Mouse (Mus musculus): ENCODE measurements around the gene Crtc1.

Crtc1 gene

DNA sequence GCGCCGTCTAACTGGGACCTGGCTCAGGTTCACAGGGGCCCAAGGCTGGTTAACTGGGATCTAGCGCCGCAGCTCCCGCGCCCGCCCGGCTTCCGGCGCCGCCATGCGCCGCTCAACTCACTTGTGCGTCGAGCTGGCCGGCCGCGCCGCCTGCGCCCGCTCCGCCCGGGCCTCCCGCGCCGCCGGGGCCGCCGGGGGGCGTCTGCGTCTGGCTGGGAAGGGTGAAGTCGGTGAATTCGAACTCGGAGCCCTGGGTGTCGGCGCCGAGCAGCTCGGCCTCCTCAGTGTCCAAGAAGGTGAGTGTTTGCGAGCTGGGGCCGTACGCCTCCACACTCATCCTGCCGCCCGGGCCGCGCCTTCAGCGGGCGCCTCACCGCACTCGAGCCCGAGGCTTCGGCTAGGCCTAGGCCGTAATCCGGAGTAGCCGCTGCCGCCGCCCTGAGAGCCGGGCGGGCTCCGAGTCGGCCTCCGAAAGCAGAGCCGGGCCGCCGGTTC lies 86.7 kb downstream of the Crtc1 start:
- DNase-seq (ENCODE audit: extremely low read depth, insufficient read length, low spot score), result peak; percentile 54

DNA sequence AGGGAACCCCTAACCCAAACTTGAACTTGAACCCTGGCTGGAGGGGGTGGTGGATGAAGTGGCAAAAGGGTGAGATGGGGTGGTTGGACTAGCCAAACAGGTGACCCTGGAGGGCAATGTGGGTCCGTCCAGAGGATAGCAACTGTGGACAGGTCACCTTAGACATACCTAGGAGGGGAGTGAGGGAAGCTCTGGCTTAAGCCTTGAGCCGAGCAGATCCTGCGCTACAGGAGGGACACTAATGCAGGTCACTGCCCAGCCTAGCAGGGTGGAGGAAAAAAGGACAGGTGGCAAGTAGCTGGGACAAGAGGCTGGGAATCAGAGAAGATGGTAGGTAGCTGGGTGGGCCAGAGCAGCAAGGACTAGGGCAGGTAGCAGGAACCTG lies 87.4 kb downstream of the Crtc1 start:
- no peak for DNase-seq (ENCODE audit: extremely low read depth, insufficient read length, low spot score)

DNA sequence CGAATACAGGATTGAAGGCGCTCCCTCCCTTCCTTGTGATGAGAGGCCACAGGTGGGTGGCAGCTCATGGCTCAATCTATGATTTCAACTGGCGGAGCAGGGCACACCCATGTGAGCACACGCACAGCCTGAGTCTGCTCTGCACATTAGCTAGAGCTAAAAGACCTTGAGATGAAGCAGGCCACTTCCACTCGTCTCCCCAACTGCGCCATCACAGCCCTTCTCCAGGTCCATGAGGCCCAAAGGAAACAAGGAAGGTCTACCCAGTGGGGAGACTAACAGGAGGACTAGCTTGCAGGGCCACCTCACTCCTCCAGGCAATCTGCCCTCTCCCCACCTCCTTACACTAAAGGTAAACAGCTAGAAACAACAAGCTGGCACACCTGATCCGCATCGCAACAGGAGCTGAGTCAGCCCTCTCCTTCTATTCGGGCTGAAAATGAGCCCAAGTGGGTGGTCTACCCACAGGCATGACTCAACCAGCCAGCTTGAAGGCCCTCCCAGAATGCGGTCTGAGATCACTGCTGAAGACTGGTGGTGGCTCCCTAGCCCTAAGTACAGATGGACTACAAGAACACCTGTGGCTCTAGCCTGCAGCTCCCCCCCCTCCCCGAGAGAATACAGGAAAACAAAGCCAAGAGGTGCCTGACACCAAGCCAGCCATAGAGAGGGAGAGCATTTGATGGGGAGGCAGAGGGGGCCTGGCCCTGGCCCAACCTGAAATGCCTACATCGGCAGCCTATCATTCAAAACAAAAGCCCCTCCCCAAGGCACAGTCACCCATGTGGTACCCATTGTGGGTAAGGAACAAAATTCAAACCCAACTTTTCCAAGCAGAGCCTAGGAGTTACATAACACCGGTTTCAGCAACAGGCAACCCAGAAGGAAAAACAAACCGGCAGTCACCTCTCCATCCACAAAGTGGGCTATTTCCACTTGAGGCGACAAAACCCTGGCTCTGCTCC lies 88.1 kb downstream of the Crtc1 start:
- DNase-seq (ENCODE audit: extremely low read depth, insufficient read length, low spot score), result peak; percentile 40

DNA sequence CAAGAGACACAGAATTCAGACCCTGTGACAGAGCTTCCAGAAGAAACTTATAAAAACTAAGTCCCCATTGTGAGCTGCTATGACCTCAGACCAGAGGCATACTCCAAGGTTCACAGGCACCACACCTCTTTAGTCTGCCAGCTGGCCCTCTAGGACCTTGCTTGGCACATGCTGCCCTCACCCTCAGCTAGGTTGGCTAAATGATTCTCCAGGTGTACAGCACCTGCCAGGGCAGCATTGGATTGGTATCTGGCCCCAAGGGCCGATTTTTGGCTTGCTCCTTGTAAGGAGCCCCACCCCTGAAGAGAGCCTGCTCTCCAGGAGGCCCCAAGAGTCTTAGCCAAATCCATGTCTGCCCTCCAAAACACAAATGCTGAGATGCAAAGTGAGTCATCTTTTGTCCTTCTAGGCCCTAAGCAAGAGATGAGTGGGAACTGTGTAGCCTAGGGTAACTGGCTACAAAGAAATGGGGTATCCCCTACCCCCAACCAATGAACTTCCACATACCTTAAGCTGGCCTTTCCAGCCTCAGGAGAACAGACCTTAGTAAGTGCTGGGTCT lies 91.4 kb downstream of the Crtc1 start:
- DNase-seq (ENCODE audit: extremely low read depth, insufficient read length, low spot score), result no peak

DNA sequence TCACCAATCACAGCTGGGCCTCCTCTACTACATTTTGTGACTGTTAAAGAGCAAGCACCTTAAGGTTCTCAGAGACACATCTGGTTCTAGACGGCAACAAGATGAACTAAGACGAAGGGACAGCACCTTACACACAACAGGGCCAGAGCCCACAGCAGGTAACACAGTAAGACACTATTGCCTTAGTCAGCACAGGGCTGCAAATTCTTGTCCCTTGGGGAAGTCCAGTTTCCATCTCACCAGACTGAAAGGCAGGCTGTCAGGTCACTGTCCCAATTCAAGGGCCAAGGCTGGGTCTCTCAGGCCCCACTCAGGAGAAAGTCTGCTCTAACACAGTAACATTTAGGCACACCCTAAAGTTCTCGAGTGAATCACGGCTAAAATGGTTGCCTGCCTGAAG lies 91.9 kb downstream of the Crtc1 start:
- no peak for DNase-seq (ENCODE audit: extremely low read depth, insufficient read length, low spot score)

DNA sequence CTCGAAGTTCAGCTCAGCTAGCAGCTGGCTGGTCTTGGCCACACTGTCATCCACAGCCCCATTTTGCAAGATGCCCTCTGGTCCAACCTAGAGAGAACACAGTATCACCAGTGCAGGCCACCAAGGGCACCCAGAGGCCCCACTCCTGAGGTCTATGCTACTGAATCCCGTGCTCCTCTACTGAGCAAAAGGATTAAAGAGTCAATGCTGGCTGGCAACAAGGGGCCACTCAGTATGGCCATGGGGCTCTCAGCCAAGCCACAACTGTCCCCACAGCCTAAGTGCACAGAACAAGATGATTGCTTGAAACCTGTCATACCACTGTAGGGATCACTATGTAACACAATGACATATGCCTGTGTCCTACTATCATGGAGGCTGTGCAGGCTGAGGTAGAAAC lies 95.1 kb downstream of the Crtc1 start:
- no peak for DNase-seq (ENCODE audit: extremely low read depth, insufficient read length, low spot score)

DNA sequence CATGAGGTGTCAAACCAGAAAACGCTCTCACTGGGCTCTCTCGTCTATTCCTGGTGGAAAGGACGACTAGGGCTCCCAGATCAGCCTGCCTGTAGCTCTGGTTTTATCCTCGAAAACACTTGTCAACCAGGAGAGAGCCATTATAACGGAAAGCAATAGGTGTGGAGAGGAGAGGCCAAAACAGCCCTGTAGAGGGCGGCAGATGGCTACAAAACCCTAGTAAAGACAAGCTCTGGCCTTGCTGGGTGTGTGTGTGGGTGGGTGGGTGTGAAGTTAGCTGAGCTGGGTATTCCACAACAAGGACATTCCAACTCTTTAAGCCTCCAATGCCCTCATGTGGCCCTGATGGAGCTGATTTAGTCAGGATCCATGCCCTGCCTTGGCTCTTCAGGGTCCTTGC lies 95.7 kb downstream of the Crtc1 start:
- DNase-seq (ENCODE audit: extremely low read depth, insufficient read length, low spot score), result no peak

DNA sequence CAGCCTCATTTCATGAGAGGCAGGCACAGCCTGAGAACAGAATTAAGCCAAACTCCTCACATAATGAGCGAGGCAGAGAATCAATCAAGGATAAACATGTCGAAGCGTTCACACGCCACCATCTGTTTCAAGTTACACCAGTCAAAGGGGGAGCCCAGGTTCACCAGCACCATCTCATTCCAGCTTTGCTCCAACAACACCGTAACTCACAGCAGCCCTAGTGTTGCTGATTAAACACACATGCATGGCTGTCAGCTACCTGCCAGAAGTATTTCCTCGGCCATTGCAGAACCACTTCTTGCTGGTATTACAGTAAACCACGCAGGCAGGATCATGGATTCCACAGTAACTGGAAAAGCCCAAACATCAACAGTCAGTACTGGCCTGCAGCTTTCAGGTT lies 96.3 kb downstream of the Crtc1 start:
- no peak for DNase-seq (ENCODE audit: extremely low read depth, insufficient read length, low spot score)

DNA sequence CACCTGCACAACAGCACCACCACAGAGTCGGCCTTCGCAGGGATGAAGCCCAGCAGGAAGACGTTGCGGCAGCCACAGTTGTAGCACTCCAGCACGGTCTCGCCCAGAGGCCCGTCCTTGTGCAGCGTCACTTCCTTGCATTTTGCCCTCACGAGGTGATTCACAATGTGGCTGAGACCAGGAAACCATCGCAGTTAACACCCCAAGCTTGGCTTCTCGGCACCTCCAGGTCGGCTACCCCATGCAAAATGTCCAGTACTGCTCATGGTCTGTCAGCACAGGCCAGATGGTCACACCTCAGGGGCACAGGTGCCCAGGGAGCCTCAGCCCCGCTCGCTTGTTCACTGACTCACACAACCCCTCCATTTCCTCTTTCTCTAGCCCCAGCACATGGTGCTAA lies 97.4 kb downstream of the Crtc1 start:
- no peak for DNase-seq (ENCODE audit: extremely low read depth, insufficient read length, low spot score)

DNA sequence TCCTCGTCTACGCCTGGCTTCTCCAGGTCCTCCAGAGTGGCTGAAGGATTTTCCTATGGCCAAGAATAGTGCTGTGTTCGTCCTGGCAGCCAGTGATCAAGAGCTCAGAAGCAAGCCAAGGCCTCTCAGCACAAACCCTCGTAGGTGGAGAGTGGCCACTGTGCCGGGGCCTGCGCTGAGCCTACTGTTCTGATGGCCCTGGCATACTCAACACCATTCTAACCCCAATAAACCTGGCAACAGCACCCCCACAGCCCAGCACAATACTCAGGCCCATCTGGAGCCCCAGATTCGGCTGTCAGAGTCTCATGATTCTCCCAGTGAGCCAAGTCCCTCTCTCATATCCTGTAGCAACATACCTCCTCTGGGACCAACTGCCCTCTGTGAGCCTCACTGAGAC lies 98.7 kb downstream of the Crtc1 start:
- no peak for DNase-seq (ENCODE audit: extremely low read depth, insufficient read length, low spot score)

DNA sequence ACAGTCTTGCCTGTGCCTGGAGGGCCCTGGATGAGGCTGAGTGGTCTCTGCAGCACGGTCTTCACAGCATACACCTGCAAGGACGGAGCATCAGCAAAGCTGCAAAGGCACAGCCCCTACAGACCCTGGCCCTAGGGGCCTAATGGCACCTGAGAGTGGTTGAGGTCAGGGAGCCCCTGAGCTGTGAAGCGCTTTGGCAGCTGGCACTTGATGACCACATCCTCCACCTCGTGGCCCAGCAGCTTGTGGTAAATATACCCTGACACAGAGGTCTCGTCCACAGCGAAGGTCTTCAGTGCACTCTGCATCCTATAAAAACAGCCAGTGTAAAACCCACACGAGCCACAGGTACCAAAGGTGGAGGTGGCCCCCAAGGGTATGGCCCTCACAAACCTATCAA lies 100.4 kb downstream of the Crtc1 start:
- DNase-seq (ENCODE audit: extremely low read depth, insufficient read length, low spot score), result no peak

DNA sequence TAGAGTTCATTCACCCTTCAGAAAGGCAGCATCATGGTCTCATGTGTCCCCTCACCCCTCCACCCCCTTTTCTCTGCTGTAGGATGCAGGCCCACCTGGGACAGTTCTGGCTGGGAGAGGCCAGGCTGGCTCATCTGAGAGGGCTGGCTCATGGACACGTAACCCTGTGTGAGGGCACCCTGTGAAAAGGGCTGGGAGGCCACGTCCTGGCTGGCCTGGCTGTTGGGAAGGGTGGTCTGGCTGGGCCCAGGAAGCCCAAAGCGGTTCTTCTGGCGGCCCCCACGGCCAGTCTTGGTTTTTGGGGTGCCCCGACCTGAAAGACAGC lies 106.5 kb downstream of the Crtc1 start:
- no peak for DNase-seq (ENCODE audit: extremely low read depth, insufficient read length, low spot score)
